Mouse (Mus musculus) intestine, embryonic 15.5 days (tissue): ENCODE results near the gene Lrrc75a. TPM values are rescaled to one million over a fixed set of nuclear protein-coding genes. Genes with fewer than 3 reads are reported as not detected.

Experiments
- ATAC-seq: fragments of 200-750 bp; cut with Nextera tagmentation; 2 replicates; pipeline ENCODE4 v1.8.0; 2017; ENCODE audit warnings: moderate TSS enrichment, moderate library complexity
- H3K27ac ChIP-seq: fragments of 300-500 bp; sonication (generic); 2 replicates; pipeline ENCODE4 v1.5.1; 2015; ENCODE audit warnings: mild to moderate bottlenecking, inconsistent platforms
- H3K27me3 ChIP-seq: fragments of 300-500 bp; sonication (generic); replicated peaks from 2 replicates; pipeline ENCODE4 v1.6.1; 2015; ENCODE audit warnings: inconsistent platforms
- H3K36me3 ChIP-seq: fragments of 300-500 bp; sonication (generic); 2 replicates; pipeline ENCODE4 v1.6.1; 2015; ENCODE audit warnings: inconsistent platforms
- H3K4me1 ChIP-seq: fragments of 300-500 bp; sonication (generic); replicated peaks from 2 replicates; pipeline ENCODE4 v1.6.1; 2015; ENCODE audit warnings: inconsistent platforms
- H3K4me2 ChIP-seq: fragments of 300-500 bp; sonication (generic); replicated peaks from 2 replicates; pipeline ENCODE4 v1.6.1; 2015; ENCODE audit warnings: mild to moderate bottlenecking, inconsistent platforms
- H3K4me3 ChIP-seq: fragments of 300-500 bp; sonication (generic); replicated peaks from 2 replicates; pipeline ENCODE4 v1.5.1; 2015; ENCODE audit warnings: inconsistent platforms
- H3K9ac ChIP-seq: fragments of 300-500 bp; sonication (generic); 2 replicates; pipeline ENCODE4 v1.6.1; 2015; ENCODE audit warnings: inconsistent platforms
- H3K9me3 ChIP-seq: fragments of 300-500 bp; sonication (generic); 2 replicates; pipeline ENCODE4 v1.6.1; 2016; ENCODE audit warnings: inconsistent platforms
- WGBS: fragments of 180-500 bp; shearing (Covaris S2); methylation state at CpG from one replicate; pipeline ENCODE4 v1.1.7; 2015; 5-methylcytosine and 5-hydroxymethylcytosine counted together
- polyA plus RNA-seq: library from polyadenylated mRNA; unstranded; fragments of >200 nt; fragmentation: Nextera tagmentation; extraction: Ambion mirVana; gene quantifications from 2 replicates; pipeline ENCODE4 v1.2.1, GENCODE M21; 2015

Lrrc75a gene
- polyA plus RNA-seq, 1 experiment from 2014 or later, result 17.3 TPM

- H3K4me1 ChIP-seq, result peaks cover 18% of the 10 kb centered on the region
- H3K4me2 ChIP-seq, result peak overlapping the region; percentile 54
- no peaks in the 10 kb centered on the region for H3K27me3 ChIP-seq
- peak overlapping the region; percentile 42 for H3K9ac ChIP-seq
- H3K9me3 ChIP-seq, result no peaks in the 10 kb centered on the region
- ATAC-seq, result no peak; the same call in none of the 2 replicates
- H3K36me3 ChIP-seq, result peaks cover 16% of the 10 kb centered on the region
- H3K4me3 ChIP-seq, result peak overlapping the region; percentile 68
- peak overlapping the region; percentile 92 for H3K27ac ChIP-seq
- 13% methylated on average over 17 of the region's 17 CpGs for WGBS
Measured at GRCm38 (mm10) chr11:62601732-62602618, 46.3 kb downstream of the Lrrc75a start.

DNA sequence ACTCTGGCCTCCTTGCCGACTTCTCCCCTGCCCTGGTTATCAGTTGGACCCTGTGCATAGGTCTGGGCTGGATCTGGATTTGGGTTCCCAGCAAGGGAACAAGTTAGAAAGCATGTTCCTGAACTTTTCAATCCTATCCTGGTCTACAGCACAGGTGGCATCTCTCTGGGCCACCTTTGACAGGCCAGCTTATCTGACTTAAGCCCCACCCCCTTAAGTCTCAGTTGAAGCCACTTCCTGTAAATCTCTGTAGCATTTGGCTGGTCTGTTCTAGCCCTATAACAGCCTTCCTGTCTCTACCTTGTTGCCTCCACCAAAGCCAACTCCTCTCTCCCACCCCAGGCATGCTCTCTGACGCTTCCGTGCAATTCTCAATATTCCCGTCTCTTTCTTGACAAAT lies 49.8 kb downstream of the Lrrc75a start:
- Histone ChIP-seq H3K36me3 (no peaks in the 10 kb centered on the region), H3K4me2 (no peak overlapping the region), H3K4me1 (no peaks in the 10 kb centered on the region; the same call in 1 of the 2 replicates), H3K9ac (no peak overlapping the region), H3K27ac (no peak overlapping the region), H3K9me3 (no peaks in the 10 kb centered on the region), H3K27me3 (no peaks in the 10 kb centered on the region), H3K4me3 (no peak overlapping the region)
- ATAC-seq, result no peak
- WGBS, result 66% methylated on average over 4 of the region's 4 CpGs

DNA sequence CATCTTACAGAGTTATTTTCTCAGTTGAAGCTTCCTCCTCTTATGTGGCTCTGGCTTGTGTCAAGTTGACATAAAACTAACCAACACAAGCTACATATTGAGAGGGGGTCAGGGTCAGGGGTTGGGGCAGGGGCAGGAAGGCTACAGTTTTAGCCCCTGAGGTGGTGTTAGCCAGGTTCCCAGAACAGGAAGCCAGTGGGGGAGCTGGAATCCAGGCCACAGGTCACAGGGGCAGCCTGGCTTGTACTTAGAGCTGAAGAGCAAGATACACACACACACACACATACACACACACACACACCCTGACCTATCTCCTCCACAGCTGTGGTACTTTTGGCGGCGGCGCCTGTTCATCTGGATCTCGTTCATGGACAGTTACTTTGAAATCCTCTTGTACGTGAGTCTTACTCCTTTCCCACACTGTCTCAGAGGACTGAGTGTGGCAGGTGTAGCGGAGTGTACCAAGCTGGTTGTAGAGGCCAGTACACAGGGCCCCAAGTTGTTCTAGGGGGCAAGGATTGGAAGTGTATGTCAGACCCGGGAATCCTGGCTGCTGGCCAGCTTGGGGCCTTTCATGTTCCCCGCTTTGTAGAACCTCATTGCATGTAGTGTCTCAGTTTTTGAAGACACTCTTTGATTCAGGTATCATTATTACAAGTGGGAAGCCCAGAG lies 56.3 kb downstream of the Lrrc75a start:
- 44% methylated on average over 8 of the region's 8 CpGs for WGBS
- H3K9ac ChIP-seq, result no peak overlapping the region
- no peaks in the 10 kb centered on the region for H3K36me3 ChIP-seq
- peaks cover 5% of the 10 kb centered on the region for H3K4me1 ChIP-seq
- no peak overlapping the region for H3K27ac ChIP-seq
- peak; percentile 39; the same call in 1 of the 2 replicates for ATAC-seq
- no peak overlapping the region for H3K4me2 ChIP-seq
- no peak overlapping the region for H3K4me3 ChIP-seq
- H3K27me3 ChIP-seq, result no peaks in the 10 kb centered on the region
- H3K9me3 ChIP-seq, result no peaks in the 10 kb centered on the region

- Histone ChIP-seq H3K36me3 (no peaks in the 10 kb centered on the region), H3K4me2 (no peak overlapping the region), H3K4me3 (no peak overlapping the region), H3K4me1 (peaks cover 5% of the 10 kb centered on the region), H3K27ac (no peak overlapping the region), H3K27me3 (no peaks in the 10 kb centered on the region), H3K9ac (no peak overlapping the region), H3K9me3 (no peaks in the 10 kb centered on the region)
- no peak for ATAC-seq
- WGBS, result 84% methylated on average over 2 of the region's 2 CpGs
Measured at GRCm38 (mm10) chr11:62591026-62591425, 57.3 kb downstream of the Lrrc75a start.

GRCm38 (mm10) chr11:62589391-62589790 lies 58.9 kb downstream of the Lrrc75a start:
- Histone ChIP-seq H3K27me3 (no peaks in the 10 kb centered on the region), H3K9ac (no peak overlapping the region), H3K36me3 (no peaks in the 10 kb centered on the region), H3K9me3 (no peaks in the 10 kb centered on the region), H3K4me3 (no peak overlapping the region), H3K27ac (no peak overlapping the region), H3K4me1 (peaks cover 5% of the 10 kb centered on the region), H3K4me2 (no peak overlapping the region)
- WGBS, result 85% methylated on average over 10 of the region's 10 CpGs
- no peak for ATAC-seq

DNA sequence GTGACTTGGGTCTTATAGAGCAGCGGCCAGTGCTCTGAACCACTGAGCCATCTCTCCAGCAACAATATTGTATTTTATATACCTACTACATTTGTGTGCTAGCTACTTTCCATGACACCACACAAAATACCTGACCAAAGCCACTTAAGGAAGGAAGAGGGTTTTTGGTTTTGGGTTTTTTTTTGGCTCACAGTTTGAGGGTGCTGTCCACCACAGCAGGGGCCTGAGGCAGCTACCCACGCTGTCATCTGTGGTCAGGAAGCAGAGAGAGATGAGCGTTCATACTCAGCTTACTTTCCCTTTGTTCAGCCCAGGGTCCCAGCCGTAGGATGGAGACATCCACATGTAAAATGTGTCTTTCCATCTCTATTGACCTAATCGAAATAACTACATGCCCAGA lies 61.3 kb downstream of the Lrrc75a start:
- no peak overlapping the region for H3K4me2 ChIP-seq
- H3K4me3 ChIP-seq, result no peak overlapping the region
- no peak for ATAC-seq
- no peak overlapping the region for H3K27ac ChIP-seq
- H3K36me3 ChIP-seq, result no peaks in the 10 kb centered on the region
- no peaks in the 10 kb centered on the region for H3K27me3 ChIP-seq
- no peaks in the 10 kb centered on the region for H3K4me1 ChIP-seq
- no peak overlapping the region for H3K9ac ChIP-seq
- no peaks in the 10 kb centered on the region for H3K9me3 ChIP-seq
- 87% methylated on average over 5 of the region's 5 CpGs for whole genome bisulfite sequencing

GRCm38 (mm10) chr11:62584671-62585206 lies 63.6 kb downstream of the Lrrc75a start:
- ATAC-seq, result no peak
- no peaks in the 10 kb centered on the region for H3K27me3 ChIP-seq
- 61% methylated on average over 9 of the region's 9 CpGs for WGBS

GRCm38 (mm10) chr11:62583031-62583430 lies 65.3 kb downstream of the Lrrc75a start:
- Histone ChIP-seq H3K4me2 (no peak overlapping the region), H3K4me1 (no peaks in the 10 kb centered on the region), H3K36me3 (no peaks in the 10 kb centered on the region), H3K9me3 (no peaks in the 10 kb centered on the region), H3K4me3 (no peak overlapping the region), H3K27ac (no peak overlapping the region), H3K9ac (no peak overlapping the region), H3K27me3 (no peaks in the 10 kb centered on the region)
- 82% methylated on average over 6 of the region's 6 CpGs for WGBS
- ATAC-seq, result no peak

More at GRCm38 (mm10) chr11:62584671-62585206, 63.6 kb downstream of the Lrrc75a start:
- Histone ChIP-seq H3K36me3 (no peaks in the 10 kb centered on the region), H3K4me2 (no peak overlapping the region), H3K4me3 (no peak overlapping the region), H3K9me3 (no peaks in the 10 kb centered on the region), H3K4me1 (no peaks in the 10 kb centered on the region), H3K9ac (no peak overlapping the region), H3K27ac (no peak overlapping the region)

GRCm38 (mm10) chr11:62576530-62577152 lies 71.7 kb downstream of the Lrrc75a start:
- no peaks in the 10 kb centered on the region for H3K9me3 ChIP-seq
- ATAC-seq, result 0 out of 2 replicates have a peak, but pooled peaks have one; percentile 27
- H3K36me3 ChIP-seq, result no peaks in the 10 kb centered on the region
- H3K27ac ChIP-seq, result no peak overlapping the region
- H3K4me3 ChIP-seq, result peak overlapping the region; percentile 45
- peak overlapping the region; percentile 93 for H3K4me2 ChIP-seq
- H3K27me3 ChIP-seq, result no peaks in the 10 kb centered on the region; the same call in 1 of the 2 replicates
- peak overlapping the region; percentile 41; the same call in 1 of the 2 replicates for H3K9ac ChIP-seq
- 63% methylated on average over 16 of the region's 16 CpGs for WGBS
- H3K4me1 ChIP-seq, result peaks cover 13% of the 10 kb centered on the region

- Histone ChIP-seq H3K27me3 (no peaks in the 10 kb centered on the region; the same call in 1 of the 2 replicates), H3K4me1 (peaks cover 13% of the 10 kb centered on the region), H3K9me3 (no peaks in the 10 kb centered on the region), H3K9ac (peak overlapping the region; percentile 41), H3K4me2 (peak overlapping the region; percentile 93), H3K27ac (peak overlapping the region; percentile 10), H3K4me3 (peak overlapping the region; percentile 45), H3K36me3 (no peaks in the 10 kb centered on the region)
- 7% methylated on average over 27 of the region's 27 CpGs for WGBS
- ATAC-seq, result peak; percentile 76
Measured at GRCm38 (mm10) chr11:62575659-62576438, 72.5 kb downstream of the Lrrc75a start.

- peak; percentile 80 for ATAC-seq
- peak overlapping the region; percentile 45 for H3K4me3 ChIP-seq
- H3K36me3 ChIP-seq, result no peaks in the 10 kb centered on the region
- H3K4me2 ChIP-seq, result peak overlapping the region; percentile 93
- no peaks in the 10 kb centered on the region; the same call in 1 of the 2 replicates for H3K27me3 ChIP-seq
- H3K27ac ChIP-seq, result peak overlapping the region; percentile 10
- H3K9ac ChIP-seq, result peak overlapping the region; percentile 41
- WGBS, result 1% methylated on average over 9 of the region's 9 CpGs
- peaks cover 13% of the 10 kb centered on the region for H3K4me1 ChIP-seq
- H3K9me3 ChIP-seq, result no peaks in the 10 kb centered on the region
Measured at GRCm38 (mm10) chr11:62575297-62575658, 73.0 kb downstream of the Lrrc75a start.
